Mouse (Mus musculus) liver, postnatal 0 days (tissue): Measurements from ENCODE around the gene Cmtr1. TPM values are rescaled to one million over a fixed set of nuclear protein-coding genes. Genes with fewer than 3 reads are reported as not detected.
A peak's percentile ranks its signal among the peaks of the same experiment; 100 is the strongest.

Source experiments
- ATAC-seq: fragments of 200-750 bp; cut with Nextera tagmentation; 2 replicates; pipeline ENCODE4 v1.8.0; 2017; ENCODE audit warnings: mild to moderate bottlenecking, moderate library complexity
- DNase-seq: peaks from one replicate; pipeline ENCODE4 v3.0.0-alpha.2; 2016
- H3K27ac ChIP-seq: fragments of 300-500 bp; sonication (generic); 2 replicates; pipeline ENCODE4 v1.5.1; 2014; ENCODE audit warnings: antibody characterized with exemption, moderate library complexity, mild to moderate bottlenecking, low read depth
- H3K27me3 ChIP-seq: fragments of 300-500 bp; sonication (generic); 2 replicates; pipeline ENCODE4 v1.6.1; 2014; ENCODE audit warnings: low read length, control low read depth, mixed read lengths; ENCODE audit not compliant: insufficient read depth
- H3K36me3 ChIP-seq: fragments of 300-500 bp; sonication (generic); replicated peaks from 2 replicates; pipeline ENCODE4 v1.6.1; 2014; ENCODE audit warnings: mild to moderate bottlenecking, control low read depth, low read length, moderate library complexity, mixed read lengths; ENCODE audit not compliant: insufficient read depth
- H3K4me1 ChIP-seq: fragments of 300-500 bp; sonication (generic); 2 replicates; pipeline ENCODE4 v1.6.1; 2014; ENCODE audit warnings: antibody characterized with exemption, mild to moderate bottlenecking, control low read depth; ENCODE audit not compliant: insufficient read depth
- H3K4me2 ChIP-seq: fragments of 300-500 bp; sonication (generic); 2 replicates; pipeline ENCODE4 v1.6.1; 2014; ENCODE audit warnings: low read depth, mild to moderate bottlenecking, low read length, moderate library complexity, mixed read lengths
- H3K4me3 ChIP-seq: fragments of 300-500 bp; sonication (generic); 2 replicates; pipeline ENCODE4 v1.5.1; 2014; ENCODE audit warnings: low read depth, low read length
- H3K9ac ChIP-seq: fragments of 300-500 bp; sonication (generic); replicated peaks from 2 replicates; pipeline ENCODE4 v1.6.1; 2014; ENCODE audit warnings: mild to moderate bottlenecking, moderate library complexity
- H3K9me3 ChIP-seq: fragments of 300-500 bp; sonication (generic); 2 replicates; pipeline ENCODE4 v1.6.1; 2016; ENCODE audit warnings: mild to moderate bottlenecking, control low read depth, low read length, mixed read lengths
- CTCF ChIP-seq: sonication (generic); IDR thresholded peaks from 2 replicates; pipeline ENCODE4 v1.5.1; 2016; ENCODE audit warnings: antibody characterized with exemption, low read depth
- EP300 ChIP-seq: IDR thresholded peaks from 2 replicates; pipeline ENCODE4 v1.6.1; 2016; ENCODE audit warnings: antibody characterized with exemption, low read depth, mild to moderate bottlenecking
- WGBS: fragments of 180-500 bp; shearing (Covaris S2); extraction: QIAGEN DNeasy Blood & Tissue Kit; methylation state at CpG from one replicate; pipeline ENCODE4 v1.1.7; 2014; ENCODE audit not compliant: insufficient replicate concordance; 5-methylcytosine and 5-hydroxymethylcytosine counted together
- polyA plus RNA-seq: library from polyadenylated mRNA; unstranded; fragments of >200 nt; fragmentation: Nextera tagmentation; extraction: Ambion mirVana; gene quantifications from 2 replicates; pipeline ENCODE4 v1.2.1, GENCODE M21; 2015

Gene Cmtr1
- polyA plus RNA-seq, 1 experiment from 2014 or later, result 57.2 TPM

DNA sequence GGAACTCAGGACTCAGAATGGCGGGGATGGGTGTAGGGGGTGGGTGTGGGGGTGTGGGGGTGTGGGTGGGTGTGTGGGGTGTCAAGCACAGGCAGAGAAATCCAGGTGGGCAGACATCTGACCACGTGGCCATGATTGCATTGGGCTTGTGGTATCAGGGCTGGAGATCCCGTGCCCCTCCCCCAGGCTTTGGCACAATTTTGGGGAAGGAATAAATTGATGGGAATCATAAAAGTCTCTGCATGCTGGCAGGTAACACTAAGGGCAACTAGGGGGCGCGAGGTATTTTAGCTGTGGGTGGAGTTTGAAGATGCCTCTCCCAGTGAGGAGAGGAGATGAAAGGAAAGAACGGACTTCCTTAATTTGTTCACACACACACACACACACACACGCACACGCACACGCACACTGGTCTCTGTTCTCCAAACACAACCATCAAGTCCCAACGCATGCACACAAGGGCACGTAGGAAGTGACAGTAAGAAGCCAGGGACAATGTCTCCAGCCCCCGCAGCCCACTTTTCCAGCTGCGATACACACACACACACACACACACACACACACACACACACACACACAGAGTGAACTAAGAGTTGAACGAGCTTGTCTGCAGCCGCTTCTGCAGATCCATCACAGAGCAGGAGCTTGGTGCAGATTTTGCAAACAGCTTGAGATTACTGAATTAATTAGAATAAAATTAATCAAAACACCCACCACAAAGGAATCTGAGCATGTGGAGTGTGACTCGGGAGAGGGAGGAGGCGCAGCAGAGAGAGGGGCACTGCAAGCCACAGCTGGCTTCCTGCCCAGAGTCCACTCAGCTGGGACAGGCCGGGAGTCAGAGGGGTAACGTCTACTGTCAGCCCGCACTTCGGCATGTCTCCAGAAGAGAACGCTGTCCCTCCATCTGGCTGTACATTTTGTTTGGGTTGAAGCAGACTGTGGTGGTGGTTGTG is 77.7 kb downstream of the Cmtr1 start:
- TF ChIP-seq CTCF (peak; percentile 25), EP300 (no peak)
- no peak overlapping the region for H3K4me2 ChIP-seq
- H3K36me3 ChIP-seq, result no peaks in the 10 kb centered on the region
- DNase-seq, result peak; percentile 52
- H3K4me1 ChIP-seq, result no peaks in the 10 kb centered on the region
- no peak overlapping the region for H3K27ac ChIP-seq
- ATAC-seq, result no peak
- no peaks in the 10 kb centered on the region for H3K9me3 ChIP-seq
- H3K9ac ChIP-seq, result no peak overlapping the region
- H3K27me3 ChIP-seq, result no peaks in the 10 kb centered on the region
- 32% methylated on average over 22 of the region's 22 CpGs for WGBS
- H3K4me3 ChIP-seq, result no peak overlapping the region

DNA sequence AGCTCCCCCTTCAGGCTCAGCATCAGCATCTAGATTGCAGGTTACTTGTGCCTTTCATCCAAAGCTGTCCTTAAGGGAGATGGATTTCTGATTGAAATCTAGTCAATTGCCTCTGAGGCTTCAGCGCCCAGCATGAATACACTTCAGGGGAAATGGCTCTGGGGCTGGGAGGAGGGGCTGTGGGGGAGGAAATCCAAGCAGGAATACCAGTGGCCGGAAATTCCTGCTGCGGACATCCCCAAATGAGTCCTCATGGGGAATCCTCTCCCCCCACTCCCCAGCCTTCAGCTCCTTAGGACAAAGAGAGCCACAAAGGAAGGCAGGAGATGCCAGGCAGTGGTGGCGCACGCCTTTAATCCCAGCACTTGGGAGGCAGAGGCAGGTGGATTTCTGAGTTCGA is 87.1 kb downstream of the Cmtr1 start:
- Histone ChIP-seq H3K9me3 (no peaks in the 10 kb centered on the region), H3K9ac (no peak overlapping the region), H3K4me2 (no peak overlapping the region), H3K27me3 (0 out of 2 replicates have a peak, but pooled peaks cover 3% of the 10 kb centered on the region), H3K4me1 (no peaks in the 10 kb centered on the region), H3K36me3 (no peaks in the 10 kb centered on the region), H3K27ac (no peak overlapping the region), H3K4me3 (no peak overlapping the region)
- no peak for TF ChIP-seq EP300
- TF ChIP-seq CTCF, result no peak
- ATAC-seq (no peak), DNase-seq (no peak)
- WGBS, result 70% methylated on average over 6 of the region's 6 CpGs

DNA sequence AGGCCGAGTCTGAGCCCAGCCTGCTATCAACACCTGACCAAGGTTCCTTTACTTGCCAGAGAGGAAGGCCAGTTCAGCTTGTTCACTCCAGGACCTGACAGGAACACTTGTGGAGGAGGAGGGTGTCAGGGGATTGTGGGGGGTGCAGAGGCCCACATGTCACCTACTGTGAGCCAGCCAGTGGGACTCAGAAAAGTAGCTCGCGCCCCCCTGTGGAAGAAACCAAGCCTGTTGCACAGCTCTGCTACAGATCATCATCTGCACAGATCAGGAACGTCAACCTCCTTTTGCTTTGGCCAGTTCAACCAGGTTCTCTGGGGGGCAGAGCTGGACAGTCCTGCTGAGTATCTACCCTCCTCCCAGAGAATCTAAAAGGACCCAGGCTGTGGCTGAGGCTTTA is 94.1 kb downstream of the Cmtr1 start:
- Histone ChIP-seq H3K4me2 (no peak overlapping the region), H3K9me3 (no peaks in the 10 kb centered on the region), H3K27me3 (no peaks in the 10 kb centered on the region), H3K27ac (no peak overlapping the region), H3K36me3 (no peaks in the 10 kb centered on the region), H3K9ac (no peak overlapping the region), H3K4me3 (no peak overlapping the region), H3K4me1 (no peaks in the 10 kb centered on the region)
- TF ChIP-seq EP300 (no peak), CTCF (peak; percentile 15; the same call in 1 of the 2 replicates)
- DNase-seq, result no peak
- WGBS, result 69% methylated on average over 4 of the region's 4 CpGs
- ATAC-seq, result no peak

Other genes with a start within 250 kb of the Cmtr1 start
- 35.6 and 57.1 TPM in 2 replicates for gene Pim1, start 169.8 kb upstream of the Cmtr1 start, polyA plus RNA-seq
- not detected in 2 replicates for gene Gm17657, start 111.0 kb upstream of the Cmtr1 start, polyA plus RNA-seq
- gene Tbc1d22b, start 110.8 kb upstream of the Cmtr1 start, polyA plus RNA-seq, result 1.9 and 2.1 TPM in 2 replicates
- not detected in 2 replicates for gene Tmem217, start 108.2 kb upstream of the Cmtr1 start, polyA plus RNA-seq
- 20.9 and 22.3 TPM in 2 replicates for gene Rnf8, start 45.8 kb upstream of the Cmtr1 start, polyA plus RNA-seq
- gene Gm28043, start 45.7 kb upstream of the Cmtr1 start, polyA plus RNA-seq, result 0.49 and 0.69 TPM in 2 replicates
- gene Ccdc167, start 56.4 kb downstream of the Cmtr1 start, polyA plus RNA-seq, result 4.2 and 4.6 TPM in 2 replicates